Mouse (Mus musculus): ENCODE results near the gene Zfp984. TPM values are rescaled to one million over a fixed set of nuclear protein-coding genes. Genes with fewer than 3 reads are reported as not detected.
"Not testable (repeated sequence)": the region's sequence is repeated elsewhere in the genome, so short reads cannot be mapped to it uniquely, and the experiment has no call there.

Gene Zfp984
- total RNA-seq, 1 experiment from 2014 or later = 29.2 TPM

DNA sequence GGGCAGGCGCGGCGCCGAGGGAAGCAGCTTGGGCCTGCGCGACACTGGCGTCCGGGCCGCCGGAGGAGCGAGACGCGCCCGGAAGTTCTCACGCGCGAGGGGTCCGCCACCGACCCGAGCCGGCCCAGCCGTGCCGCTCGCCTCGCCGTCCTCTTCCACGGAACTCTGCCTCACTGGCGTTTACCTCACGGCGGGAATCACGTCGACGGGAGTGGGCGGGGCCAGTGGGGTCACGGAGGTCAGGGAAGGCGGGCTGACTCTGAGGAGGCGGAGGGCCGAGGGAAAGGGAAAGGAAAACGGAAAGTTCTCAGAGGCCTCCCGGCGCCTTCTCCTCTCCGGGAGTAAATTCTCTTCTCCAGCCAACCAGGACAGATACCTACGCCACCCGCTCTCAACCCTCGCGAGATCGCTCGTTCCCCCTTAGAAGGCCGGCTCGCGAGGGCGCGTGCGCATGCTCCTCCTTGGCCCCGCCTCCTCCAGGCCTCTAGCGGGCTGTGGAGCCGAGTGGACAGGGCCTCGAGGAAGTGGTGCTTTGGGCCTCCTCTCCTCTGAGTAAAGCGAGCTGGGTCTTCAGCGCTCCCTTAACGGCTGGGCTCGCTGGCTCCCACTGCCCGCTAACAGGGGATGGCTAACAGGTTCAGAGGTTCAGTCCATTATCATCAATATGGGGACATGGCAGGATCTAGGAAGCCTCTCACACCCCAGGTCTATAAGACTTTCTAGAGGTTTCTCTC lies 70.8 kb downstream of the Zfp984 start:
- not testable (repeated sequence) for ATAC-seq (replicated peaks; ENCODE audit: insufficient number of reproducible peaks, low FRiP score, low TSS enrichment, poor library complexity, severe bottlenecking)

Other genes with a start within 250 kb of the Zfp984 start
- gene Zfp979, start 167.3 kb downstream of the Zfp984 start, total RNA-seq (2017) = 1.1 TPM in 1 of 3 replicates, not detected in the others
- gene Zfp534, start 107.2 kb downstream of the Zfp984 start, total RNA-seq (2017) = 0.43 TPM in 1 of 3 replicates, not detected in the others
- gene Zfp933, start 38.6 kb upstream of the Zfp984 start, total RNA-seq (2017) = 5.8 to 14.7 TPM (median 11.8 TPM) in 3 replicates
- 26.5 to 65.0 TPM (median 45.3 TPM) in 3 replicates for gene Miip, start 59.0 kb upstream of the Zfp984 start, total RNA-seq (2017)
- gene Fv1, start 59.2 kb upstream of the Zfp984 start, total RNA-seq (2017) = 7.9 to 21.2 TPM (median 15.1 TPM) in 3 replicates
- 12.1 to 32.5 TPM (median 24.6 TPM) in 3 replicates for gene Mfn2, start 94.9 kb upstream of the Zfp984 start, total RNA-seq (2017)
- gene Plod1, start 127.0 kb upstream of the Zfp984 start, total RNA-seq (2017) = 11.0 to 12.8 TPM (median 12.7 TPM) in 3 replicates
- gene 2510039O18Rik, start 131.1 kb upstream of the Zfp984 start, total RNA-seq (2017) = 41.3 to 61.2 TPM (median 48.2 TPM) in 3 replicates
- gene Nppb, start 176.0 kb upstream of the Zfp984 start, total RNA-seq (2017) = not detected in 3 replicates
- gene Nppa, start 190.9 kb upstream of the Zfp984 start, total RNA-seq (2017) = not detected in 3 replicates
- 6.5 to 18.0 TPM (median 6.7 TPM) in 3 replicates for gene Clcn6, start 229.0 kb upstream of the Zfp984 start, total RNA-seq (2017)
- 6.4 to 14.7 TPM (median 8.7 TPM) in 3 replicates for gene Mthfr, start 229.3 kb upstream of the Zfp984 start, total RNA-seq (2017)